Mouse (Mus musculus) thymus, postnatal 25 days (tissue): Measurements from ENCODE around the gene Erc1.

Experiments
- DNase-seq: peaks from one replicate; pipeline ENCODE4 v3.0.0; 2022

The Erc1 gene

GRCm38 (mm10) chr6:119803239-119803638 lies 44.7 kb downstream of the Erc1 start:
- DNase-seq: no peak

- DNase-seq: no peak
These were observed 51.0 kb downstream of the Erc1 start for GRCm38 (mm10) chr6:119796911-119797486.

GRCm38 (mm10) chr6:119796291-119796690 lies 51.7 kb downstream of the Erc1 start:
- no peak for DNase-seq

GRCm38 (mm10) chr6:119792562-119792961 lies 55.4 kb downstream of the Erc1 start:
- peak; percentile 65 for DNase-seq

- no peak for DNase-seq
These were observed 65.6 kb downstream of the Erc1 start for GRCm38 (mm10) chr6:119782416-119782815.

GRCm38 (mm10) chr6:119781109-119781508 lies 66.9 kb downstream of the Erc1 start:
- no peak for DNase-seq

GRCm38 (mm10) chr6:119768778-119769177 lies 79.2 kb downstream of the Erc1 start:
- no peak for DNase-seq

- DNase-seq: peak; percentile 21
These were observed 83.6 kb downstream of the Erc1 start for GRCm38 (mm10) chr6:119764355-119764754.

GRCm38 (mm10) chr6:119759866-119760265 lies 88.1 kb downstream of the Erc1 start:
- no peak for DNase-seq

- DNase-seq: no peak
These were observed 89.5 kb downstream of the Erc1 start for GRCm38 (mm10) chr6:119758490-119758889.

- no peak for DNase-seq
These were observed 90.2 kb downstream of the Erc1 start for GRCm38 (mm10) chr6:119757796-119758195.

GRCm38 (mm10) chr6:119755866-119756265 lies 92.1 kb downstream of the Erc1 start:
- DNase-seq: no peak

GRCm38 (mm10) chr6:119749093-119749635 lies 98.8 kb downstream of the Erc1 start:
- peak; percentile 45 for DNase-seq

GRCm38 (mm10) chr6:119741861-119742260 lies 106.1 kb downstream of the Erc1 start:
- no peak for DNase-seq

GRCm38 (mm10) chr6:119740541-119740940 lies 107.4 kb downstream of the Erc1 start:
- DNase-seq: no peak

- peak; percentile 44 for DNase-seq
These were observed 109.2 kb downstream of the Erc1 start for GRCm38 (mm10) chr6:119738638-119739375.

- DNase-seq: peak; percentile 60
These were observed 110.3 kb downstream of the Erc1 start for GRCm38 (mm10) chr6:119737716-119738115.

GRCm38 (mm10) chr6:119735937-119736336 lies 112.0 kb downstream of the Erc1 start:
- no peak for DNase-seq

- no peak for DNase-seq
These were observed 116.8 kb downstream of the Erc1 start for GRCm38 (mm10) chr6:119731155-119731554.

GRCm38 (mm10) chr6:119715234-119715633 lies 132.7 kb downstream of the Erc1 start:
- DNase-seq: no peak

- DNase-seq: no peak
These were observed 134.0 kb downstream of the Erc1 start for GRCm38 (mm10) chr6:119713961-119714360.

GRCm38 (mm10) chr6:119712486-119712885 lies 135.5 kb downstream of the Erc1 start:
- peak; percentile 51 for DNase-seq

GRCm38 (mm10) chr6:119711649-119712305 lies 136.2 kb downstream of the Erc1 start:
- peak; percentile 81 for DNase-seq

GRCm38 (mm10) chr6:119709552-119709951 lies 138.4 kb downstream of the Erc1 start:
- DNase-seq: peak; percentile 31
